Mouse (Mus musculus): ENCODE measurements around the gene Pla1a.
"Not testable (repeated sequence)": the region's sequence is repeated elsewhere in the genome, so short reads cannot be mapped to it uniquely, and the experiment has no call there.

Gene Pla1a

GRCm38 (mm10) chr16:38458600-38459280 is 25.8 kb upstream of the Pla1a start:
- DNase-seq (ENCODE audit: low spot score in 2 of 2): no peak

DNA sequence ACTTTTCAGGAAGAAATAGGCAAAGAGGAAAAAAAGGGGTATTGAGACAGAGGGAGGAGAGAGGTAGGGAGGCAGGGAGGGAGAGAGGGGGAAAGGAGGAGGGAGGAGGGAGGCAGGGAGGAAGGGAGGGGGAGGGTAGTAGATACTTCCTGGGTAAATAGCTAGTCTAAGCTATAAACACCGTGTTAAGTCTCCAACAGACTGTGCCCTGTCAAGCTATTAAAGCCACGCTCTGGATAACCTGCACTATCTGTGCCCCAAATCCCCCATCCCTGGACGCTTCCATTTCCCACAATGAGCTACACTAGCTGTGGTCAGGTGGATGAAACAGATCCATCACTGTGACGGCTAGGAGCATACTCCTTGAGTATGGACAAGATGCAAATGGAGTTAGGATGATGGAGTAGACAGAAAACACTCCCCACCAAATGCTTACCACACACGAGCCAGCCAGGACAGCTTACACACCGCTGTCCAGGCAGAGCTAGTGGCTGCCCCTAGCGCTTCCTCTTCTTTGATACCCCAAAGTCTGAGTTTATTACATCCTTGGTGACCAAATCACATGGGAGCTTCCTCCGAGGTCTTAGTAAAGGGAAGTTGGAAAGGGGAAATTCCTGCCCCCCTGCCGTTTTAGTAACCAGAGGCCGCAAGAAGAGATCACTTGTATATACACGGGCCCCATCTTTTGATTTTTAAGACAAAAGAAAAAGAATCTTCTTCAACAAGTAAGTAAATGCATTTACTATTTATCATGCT is 24.0 kb upstream of the Pla1a start:
- no peak for DNase-seq (ENCODE audit: low spot score in 2 of 2)

DNA sequence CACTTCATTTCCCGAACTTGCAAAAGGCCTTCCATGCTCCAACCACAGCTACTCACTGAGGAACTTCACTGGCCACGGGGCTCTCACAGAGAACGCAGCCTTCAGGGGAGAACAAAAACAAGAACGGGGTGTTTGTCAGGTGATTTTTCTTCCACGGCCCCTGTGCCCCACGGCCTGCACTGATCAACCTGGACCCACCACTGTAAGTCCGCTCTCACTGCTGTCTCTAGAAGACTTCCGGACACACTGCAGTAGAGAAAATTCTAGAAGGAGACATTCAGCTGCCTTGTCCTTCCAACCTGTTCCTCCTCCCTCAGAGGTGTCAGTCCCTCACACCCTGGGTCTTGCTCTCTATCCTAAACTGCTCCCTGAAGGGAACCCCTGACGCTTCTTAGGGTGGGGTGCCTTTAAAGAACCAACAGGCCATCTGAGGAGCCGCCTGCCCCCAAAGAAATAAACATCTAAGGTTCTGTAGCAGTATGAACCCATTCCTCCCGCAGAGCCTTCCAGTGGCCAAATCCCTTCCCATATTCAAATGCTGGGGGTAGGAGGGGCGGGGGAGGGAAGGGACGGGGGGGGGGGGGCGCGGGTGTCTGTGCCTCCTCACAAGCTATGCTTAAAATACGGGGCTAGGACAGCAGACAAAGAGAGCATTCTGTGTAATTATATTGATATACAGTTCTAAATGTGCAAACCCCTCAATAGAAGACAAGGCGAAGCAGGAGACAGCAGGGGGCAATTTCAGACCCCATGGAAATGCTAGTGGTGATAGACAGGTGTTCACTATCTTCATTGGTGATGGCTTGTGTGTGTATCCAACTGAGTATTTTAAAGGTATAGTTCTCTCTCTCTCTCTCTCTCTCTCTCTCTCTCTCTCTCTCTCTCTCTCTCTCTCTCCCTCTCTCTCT is 22.8 kb upstream of the Pla1a start, which contains the start of gene Cd80:
TSS of gene Cd80 (plus strand) at position 51 of the 908 bp plus-strand sequence.
- no peak for DNase-seq (ENCODE audit: low spot score in 2 of 2)

DNA sequence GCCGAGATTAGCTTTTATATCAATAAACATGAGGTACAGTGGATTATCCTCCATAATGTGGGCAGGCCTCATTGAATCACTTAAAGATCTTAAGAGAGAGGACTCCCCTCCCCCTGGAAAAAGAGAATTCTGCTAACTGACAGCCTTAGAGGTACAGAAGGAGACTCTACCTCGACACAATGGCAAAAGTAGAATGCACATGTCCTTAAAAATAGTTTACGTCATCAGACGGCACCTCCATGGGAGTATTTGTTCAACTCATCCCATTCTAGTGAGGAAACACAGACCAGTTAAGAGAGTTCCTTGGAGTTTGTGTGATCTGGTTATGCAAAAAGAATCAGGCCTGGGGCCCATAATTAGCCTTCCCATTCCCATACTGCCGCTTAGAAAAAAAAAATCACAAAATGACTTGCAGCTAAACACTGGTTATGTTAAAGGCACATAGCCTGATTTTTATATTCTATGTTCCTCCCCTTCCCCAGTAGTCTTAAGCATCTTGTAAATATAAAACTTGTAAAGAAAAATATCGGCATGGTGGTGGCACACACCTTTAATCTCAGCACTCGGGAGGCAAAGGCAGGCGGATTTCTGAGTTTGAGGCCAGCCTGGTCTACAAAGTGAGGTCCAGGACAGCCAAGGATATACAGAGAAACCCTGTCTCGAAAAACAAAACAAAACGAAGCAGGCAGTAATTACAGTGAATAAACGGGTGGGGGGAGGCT is 21.7 kb upstream of the Pla1a start:
- no peak for DNase-seq (ENCODE audit: low spot score in 2 of 2)

- DNase-seq (ENCODE audit: low spot score in 2 of 2): no peak
Measured at GRCm38 (mm10) chr16:38453952-38454351, 21.0 kb upstream of the Pla1a start.

GRCm38 (mm10) chr16:38453203-38453553 is 20.2 kb upstream of the Pla1a start:
- DNase-seq (ENCODE audit: low spot score in 2 of 2): no peak

GRCm38 (mm10) chr16:38452442-38453202 is 19.7 kb upstream of the Pla1a start, which contains the start of gene Adprh:
TSS of gene Adprh (minus strand) at chr16:38452703.
- peak; percentile 82 to 86 for DNase-seq (ENCODE audit: low spot score in 2 of 2)

GRCm38 (mm10) chr16:38451421-38452205 is 18.7 kb upstream of the Pla1a start:
- DNase-seq (ENCODE audit: low spot score in 2 of 2): no peak

GRCm38 (mm10) chr16:38450707-38451106 is 17.8 kb upstream of the Pla1a start:
- DNase-seq (ENCODE audit: low spot score in 2 of 2): no peak

DNA sequence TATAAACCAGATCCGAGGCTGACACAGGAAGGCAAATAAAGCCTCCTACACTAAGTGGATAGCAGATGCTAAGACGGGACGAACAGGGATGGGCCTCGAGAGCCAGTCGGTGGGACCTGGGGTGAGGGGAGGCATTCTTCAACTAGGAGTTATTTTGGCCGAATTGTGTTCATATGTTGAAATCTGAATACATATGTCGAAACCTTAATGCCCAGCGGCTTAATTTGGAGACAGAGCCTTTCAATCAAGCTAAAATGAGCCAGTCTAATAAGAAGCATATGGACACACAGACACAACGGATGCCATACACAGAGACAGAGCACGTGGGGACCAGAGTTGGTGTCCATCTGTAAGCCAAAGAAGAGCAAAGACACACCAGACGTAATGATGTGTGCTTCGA is 15.5 kb upstream of the Pla1a start:
- no peak for DNase-seq (ENCODE audit: low spot score in 2 of 2)

DNA sequence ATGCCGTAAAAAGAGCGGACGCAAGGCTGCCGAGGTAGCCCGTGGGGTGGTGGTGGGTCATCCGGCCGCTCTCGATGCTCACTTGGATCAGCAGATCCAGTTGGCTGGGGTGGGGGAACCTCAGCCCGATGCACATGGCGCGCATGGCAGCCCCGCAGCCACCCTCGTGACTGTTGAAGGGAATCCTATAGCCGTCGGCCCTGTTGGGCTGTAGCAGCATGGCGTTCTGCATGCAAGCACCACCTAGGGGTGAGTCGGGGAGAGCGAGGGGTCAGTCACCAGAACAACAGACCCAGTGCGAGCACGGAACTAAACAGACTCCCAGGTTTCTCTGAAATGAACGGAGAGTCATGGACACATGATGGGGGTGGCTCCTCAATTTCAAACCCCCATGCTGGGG is 14.4 kb upstream of the Pla1a start:
- no peak for DNase-seq (ENCODE audit: low spot score in 2 of 2)

DNA sequence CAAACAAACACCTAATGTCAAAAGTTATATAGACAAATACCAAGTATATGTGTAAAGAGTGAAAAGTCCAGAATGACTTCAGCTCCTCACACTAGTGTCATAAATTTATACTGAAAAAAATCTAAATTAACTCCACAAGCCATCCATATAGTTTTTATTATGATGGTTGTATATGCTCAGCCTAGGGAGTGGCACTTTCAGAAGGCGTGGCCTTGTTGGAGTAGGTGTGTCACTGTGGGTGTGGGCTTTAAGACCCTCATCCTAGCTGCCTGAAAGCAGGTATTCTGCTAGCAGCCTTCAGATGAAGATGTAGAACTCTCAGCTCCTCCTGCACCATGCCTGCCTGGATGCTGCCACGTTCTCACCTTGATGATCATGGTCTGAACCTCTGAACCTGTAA is 13.2 kb upstream of the Pla1a start:
- DNase-seq (ENCODE audit: low spot score in 2 of 2): not testable (repeated sequence)

GRCm38 (mm10) chr16:38445576-38445975 is 12.6 kb upstream of the Pla1a start:
- no peak for DNase-seq (ENCODE audit: low spot score in 2 of 2)

GRCm38 (mm10) chr16:38445046-38445445 is 12.1 kb upstream of the Pla1a start:
- no peak for DNase-seq (ENCODE audit: low spot score in 2 of 2)

GRCm38 (mm10) chr16:38443721-38444464 is 10.9 kb upstream of the Pla1a start:
- no peak for DNase-seq (ENCODE audit: low spot score in 2 of 2)

- DNase-seq (ENCODE audit: low spot score in 2 of 2): no peak
Measured at GRCm38 (mm10) chr16:38442216-38442615, 9.3 kb upstream of the Pla1a start.

DNA sequence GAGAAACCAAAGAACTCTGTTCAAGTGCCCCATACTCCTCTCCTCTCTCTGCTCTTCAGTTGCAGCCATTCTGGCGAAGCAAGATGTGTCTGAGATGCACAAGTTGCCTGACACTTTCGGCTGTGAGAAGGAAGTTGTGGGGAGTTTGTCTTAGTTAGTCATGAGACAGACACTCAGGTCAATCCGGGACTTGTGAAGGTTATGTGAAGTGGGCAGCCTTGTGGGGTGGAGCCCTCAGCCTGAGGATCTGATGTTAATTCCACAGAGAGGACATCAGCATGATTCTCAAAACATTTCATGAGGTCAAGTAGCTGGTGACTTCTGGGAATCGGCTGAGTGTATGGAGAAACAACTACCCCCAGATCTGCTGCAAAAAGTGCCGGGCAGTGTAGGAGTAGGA is 8.7 kb upstream of the Pla1a start:
- DNase-seq (ENCODE audit: low spot score in 2 of 2): no peak

- DNase-seq (ENCODE audit: low spot score in 2 of 2): no peak
Measured at GRCm38 (mm10) chr16:38440403-38440802, 7.5 kb upstream of the Pla1a start.

- no peak for DNase-seq (ENCODE audit: low spot score in 2 of 2)
Measured at GRCm38 (mm10) chr16:38439190-38439589, 6.2 kb upstream of the Pla1a start.
